Mouse (Mus musculus) thymus, postnatal 4 days (tissue): ENCODE measurements at regions not wholly inside any gene's neighbourhood (a gene's known extent, or its start where the extent isn't known, plus 50 kb on each side); places are given as distances from the start of the nearest gene placed in this dataset.

Source experiments
- DNase-seq: peaks from one replicate; pipeline ENCODE4 v3.0.0; 2021

DNA sequence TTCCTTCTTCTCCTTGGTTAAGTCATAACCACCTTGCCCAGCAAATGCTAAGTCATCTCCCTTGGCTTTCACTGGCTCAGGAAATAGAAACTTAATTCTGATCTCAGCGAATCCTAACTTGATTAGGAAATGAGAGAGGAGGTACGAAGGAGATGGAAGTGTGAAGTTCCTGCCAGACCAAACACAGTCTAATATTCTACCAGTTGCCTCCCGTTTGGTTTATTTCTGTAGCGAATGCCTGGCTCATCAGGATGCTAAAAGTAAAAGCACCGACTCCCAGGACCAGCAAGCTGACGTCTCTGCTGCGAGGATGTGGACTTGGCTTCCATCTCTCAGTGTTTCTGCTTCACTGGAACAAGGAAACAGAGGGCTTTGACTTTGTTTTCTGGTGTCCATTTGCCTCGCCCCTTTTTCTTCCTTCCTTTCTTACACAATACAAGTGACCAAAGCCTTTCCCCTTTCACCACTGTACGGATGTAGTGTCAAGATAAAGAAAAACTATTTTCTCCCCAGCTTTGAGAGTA, 204.3 kb downstream of the Dusp6 start:
- DNase-seq: no peak

DNA sequence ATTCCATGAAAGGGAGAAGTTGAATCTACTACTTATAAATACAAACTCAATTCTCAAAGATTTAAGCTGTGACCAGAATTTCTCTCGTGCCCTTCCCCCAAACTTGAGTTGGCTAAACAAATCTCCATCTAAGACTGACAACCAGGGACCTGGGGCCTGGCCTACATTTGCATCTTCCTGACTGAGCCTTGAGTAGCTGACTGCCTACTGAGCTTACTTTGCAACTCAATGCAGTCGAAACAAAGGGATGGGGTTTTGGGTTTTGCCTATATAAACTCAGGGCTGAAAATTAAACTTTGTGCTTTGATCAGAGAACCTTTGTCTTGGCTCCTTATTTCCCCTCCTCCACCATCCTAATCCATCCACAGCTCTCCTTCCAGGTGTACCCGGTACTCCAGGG, 205.9 kb downstream of the Dusp6 start:
- DNase-seq: no peak

DNA sequence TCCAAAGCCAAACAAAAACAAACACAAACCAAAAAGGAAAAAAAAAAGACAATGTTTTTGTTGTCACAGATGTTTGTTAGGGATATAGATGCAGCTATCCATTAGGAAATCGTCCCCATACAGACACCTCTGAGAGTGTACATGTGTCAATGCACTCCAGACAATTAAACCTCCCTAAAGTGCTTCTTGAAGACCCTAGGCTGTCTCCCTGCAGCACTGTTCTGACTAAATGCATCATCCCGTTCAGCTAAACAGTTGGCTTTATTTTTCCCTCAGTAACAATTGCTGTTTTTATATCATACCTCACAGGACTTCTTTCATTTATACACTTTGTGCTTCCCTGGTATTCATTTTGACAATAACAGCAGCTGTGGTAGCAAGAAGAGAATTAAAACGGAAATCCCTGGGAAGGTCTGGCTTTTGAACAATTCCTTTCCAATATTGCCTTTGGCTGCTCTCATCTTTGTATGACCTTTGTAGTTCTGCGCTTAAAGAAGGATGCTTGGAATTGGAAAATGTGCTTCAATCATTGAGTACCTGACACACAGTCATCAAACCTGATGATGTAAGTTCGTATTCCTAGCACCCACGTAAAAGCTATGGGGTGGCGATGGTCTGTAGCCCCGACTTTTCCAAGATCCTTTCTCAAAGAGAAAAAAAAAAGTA, 208.9 kb downstream of the Dusp6 start:
- DNase-seq: no peak

DNA sequence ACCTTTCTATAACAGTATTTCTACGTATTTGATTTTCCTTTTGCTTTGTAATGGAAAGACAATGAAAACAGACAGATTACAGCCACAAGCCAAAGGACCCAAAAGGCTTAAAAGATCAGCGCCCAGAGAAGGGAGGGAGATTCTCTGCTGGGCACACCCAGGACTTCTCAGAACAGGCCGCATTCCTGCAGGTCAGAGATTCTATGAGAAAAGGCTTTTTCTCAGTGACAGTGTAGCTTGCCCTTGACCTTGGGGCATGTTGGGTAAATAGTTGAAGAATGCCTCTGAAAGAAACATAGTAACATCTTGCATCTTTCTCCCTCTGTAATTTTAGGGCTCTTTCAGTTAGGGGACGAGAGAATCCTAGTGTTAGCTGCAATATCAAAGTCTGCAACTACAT, 209.8 kb downstream of the Dusp6 start:
- DNase-seq: no peak

DNA sequence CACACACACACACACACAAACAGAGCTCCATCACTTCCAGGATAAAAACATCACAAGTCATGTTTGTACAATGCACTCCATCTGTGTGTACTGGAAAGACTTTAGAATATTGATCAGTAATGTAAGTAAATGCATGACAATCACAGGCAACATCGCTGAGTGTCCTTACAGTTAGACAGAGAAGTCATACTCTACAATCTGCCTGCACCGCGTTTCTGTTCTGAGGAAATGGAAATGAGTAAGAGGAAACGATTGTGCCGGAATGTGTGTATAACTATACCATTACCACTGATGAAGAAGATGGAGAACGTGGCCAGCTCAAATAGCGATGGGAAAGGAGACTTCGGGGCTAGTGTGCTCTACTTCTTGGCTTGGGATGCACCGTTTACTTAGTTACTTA, 210.7 kb downstream of the Dusp6 start:
- no peak for DNase-seq

DNA sequence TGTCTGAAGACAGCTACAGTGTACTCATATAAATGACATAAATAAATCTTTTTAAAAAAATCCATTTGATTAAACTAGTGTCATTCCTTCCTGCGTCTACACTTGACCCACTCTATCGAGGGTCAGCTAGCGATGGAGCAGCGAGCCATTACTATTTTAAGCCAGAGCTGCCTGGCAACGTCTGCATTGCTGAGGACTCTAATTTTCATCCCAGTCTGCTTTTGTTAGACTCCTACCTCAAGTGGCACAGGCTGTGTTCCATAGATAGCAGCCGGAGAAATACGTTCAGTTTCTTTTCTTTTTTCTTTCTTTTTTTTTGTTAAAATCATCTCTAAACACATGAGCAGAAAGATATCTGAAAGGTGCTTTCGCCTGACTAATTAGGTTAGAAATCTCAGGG, 211.5 kb downstream of the Dusp6 start:
- DNase-seq: no peak

DNA sequence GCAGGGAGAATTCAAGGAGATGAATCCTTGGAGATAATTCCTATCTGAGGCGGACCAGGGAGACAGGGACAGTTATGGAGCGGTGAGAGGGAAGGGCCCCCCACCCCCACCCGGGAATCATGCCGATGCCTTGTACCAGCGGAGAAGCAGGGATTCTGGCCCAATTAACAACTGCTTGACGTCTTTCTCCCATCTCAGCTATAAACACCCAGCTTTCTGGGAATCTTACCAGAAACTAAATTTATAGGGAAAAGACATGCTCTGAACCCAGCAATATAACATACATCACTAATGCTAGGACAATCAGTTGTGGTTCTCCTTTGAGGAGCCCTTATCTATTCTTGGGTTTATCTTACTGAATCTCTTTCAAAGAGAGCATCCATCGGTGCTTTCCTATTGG, 213.2 kb downstream of the Dusp6 start:
- no peak for DNase-seq

DNA sequence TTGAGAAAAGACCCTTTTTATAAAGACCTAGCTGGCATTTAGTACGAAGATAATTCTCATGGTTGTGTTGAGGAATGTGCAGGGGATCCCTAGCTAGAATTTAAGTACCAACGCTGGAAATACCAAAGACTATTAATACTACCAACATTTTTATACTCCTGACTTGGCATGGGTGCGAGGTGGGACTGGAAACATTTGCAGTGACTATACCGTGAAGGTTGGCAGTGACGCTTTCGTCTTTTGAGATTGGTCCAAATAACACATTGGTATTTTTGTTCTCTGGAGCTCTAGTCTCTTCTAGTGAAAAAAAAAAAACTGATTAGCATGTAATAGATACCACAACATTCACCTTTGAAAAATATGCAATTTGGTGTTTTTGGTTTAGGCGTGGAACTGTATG, 213.7 kb downstream of the Dusp6 start:
- DNase-seq: no peak

DNA sequence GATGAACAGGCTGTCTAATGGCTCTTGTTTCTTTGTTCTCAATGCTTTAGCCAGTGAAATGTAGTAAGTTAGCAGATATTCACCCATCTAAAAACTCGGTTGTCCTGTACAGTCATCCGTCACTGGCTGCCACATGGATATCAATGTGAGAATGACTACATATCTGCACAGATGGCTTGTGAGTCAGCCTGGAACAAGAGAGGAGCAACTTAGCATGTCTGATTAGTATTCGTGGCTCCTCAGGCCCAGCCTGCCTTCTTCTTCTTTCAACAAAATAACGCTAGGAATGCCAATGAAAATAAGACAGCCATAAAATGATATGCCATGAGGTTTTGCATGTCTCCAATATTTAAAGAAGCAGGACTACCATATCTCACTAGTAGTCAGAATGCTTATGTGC, 217.5 kb downstream of the Dusp6 start:
- DNase-seq: no peak

DNA sequence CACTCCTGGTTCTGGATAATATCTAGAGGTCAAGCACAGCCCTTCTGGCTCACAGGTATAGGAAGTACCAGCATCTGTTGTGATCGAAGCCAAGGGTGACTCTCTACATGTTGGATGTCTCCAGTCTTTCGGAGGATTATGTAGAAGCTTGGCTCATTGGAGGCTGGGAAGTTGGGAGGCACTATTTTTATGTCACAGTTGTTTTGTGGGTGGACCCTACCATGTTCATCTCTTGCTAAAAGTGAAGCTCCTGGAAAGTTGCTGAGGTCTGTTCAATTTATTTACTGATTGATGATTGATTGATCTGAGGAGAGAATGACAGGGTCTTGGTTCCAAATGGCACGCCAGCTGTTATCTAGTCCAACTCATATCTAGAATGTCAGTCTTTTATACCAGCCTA, 219.0 kb downstream of the Dusp6 start:
- no peak for DNase-seq

DNA sequence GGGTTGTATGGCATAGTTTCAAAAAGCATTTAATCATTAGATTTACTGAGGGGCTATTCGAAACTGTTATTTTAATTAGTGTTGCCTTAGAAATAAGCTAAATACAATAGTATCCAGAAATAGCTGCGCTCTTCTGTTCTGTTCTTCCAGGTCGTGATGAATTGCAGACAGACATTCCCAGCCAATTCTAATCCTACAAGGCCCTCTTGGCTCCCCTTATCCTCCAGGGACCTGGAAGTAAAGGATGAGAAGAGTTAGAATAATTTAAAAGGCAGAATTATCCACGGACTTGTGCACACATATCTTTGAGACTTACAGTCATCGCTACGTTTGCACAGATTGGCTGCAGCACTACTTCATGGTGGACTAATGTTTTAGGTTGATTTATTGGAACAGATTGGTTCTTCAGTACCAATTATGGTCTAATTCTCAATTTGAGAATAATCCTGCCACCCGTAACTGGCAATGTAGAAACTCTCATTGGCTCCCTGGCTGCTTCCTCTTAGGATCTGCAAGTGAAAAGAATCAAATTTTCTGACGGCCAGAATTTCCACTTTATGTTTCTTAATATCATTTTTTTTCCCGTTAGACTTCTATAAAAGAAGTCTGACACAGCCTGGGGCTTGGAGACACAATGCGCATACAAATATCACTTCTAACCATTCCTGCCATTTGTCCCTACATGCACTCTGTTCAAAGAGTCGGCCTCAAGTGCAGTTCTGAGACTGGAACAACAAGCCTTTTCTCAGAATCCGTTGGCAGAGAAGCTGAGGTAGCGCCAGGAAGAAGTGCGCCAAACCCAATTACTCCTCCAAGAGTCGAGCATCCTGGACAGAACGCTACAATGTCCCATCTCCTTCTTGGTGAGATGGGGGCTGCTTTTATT, 225.4 kb downstream of the Dusp6 start:
- no peak for DNase-seq

DNA sequence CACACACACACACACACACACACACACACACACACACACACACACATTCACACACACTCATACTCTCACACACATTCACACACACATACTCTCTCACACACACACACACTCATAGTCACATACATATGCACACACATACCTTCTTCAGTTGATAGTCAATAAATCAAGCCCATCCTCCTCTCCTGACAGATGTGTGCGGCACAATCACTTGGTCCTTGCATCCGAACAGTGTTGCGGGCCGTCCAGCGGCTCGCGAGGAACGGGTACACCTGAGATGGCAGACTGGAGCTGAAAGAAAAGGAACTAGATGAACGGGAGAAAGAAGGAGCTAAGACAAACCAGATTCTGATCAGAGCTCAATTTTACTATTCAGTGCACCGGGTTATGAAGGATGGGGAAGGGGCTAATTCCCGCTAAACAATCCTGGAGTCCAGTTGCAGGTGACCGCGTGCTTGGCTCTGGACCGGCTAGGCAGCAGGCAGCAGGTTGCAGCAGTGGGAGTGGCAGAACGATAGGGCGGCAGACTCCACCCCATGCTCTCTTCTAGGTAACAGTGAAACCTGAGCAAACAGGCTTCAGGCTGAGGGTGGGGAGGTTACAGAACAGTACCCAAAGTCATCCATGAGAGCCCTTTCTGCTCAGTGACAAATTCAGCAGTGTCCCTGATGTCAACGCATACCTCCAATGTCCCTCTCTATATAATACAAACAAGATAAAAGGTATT, 247.8 kb downstream of the Csl start:
- DNase-seq: no peak

DNA sequence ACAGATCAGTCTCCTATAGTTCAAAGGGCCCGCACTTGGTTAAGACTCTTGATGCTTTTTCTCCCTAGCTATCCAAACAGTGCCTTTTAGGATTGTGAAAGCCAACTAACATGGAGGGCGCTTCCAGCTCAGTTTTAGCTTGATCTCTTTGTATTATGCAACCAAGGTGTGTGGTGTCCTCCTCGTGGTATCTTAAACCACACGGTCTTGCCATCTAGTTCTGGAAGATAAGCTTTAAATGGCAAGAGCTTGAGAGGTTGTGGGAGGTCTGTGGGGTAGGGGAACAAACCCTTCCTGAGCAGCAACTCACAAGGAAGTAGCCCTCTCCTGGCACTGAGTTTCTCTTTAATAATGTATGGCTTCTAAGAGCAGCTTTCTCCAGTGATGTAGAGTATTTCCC, 241.5 kb downstream of the Csl start:
- no peak for DNase-seq

DNA sequence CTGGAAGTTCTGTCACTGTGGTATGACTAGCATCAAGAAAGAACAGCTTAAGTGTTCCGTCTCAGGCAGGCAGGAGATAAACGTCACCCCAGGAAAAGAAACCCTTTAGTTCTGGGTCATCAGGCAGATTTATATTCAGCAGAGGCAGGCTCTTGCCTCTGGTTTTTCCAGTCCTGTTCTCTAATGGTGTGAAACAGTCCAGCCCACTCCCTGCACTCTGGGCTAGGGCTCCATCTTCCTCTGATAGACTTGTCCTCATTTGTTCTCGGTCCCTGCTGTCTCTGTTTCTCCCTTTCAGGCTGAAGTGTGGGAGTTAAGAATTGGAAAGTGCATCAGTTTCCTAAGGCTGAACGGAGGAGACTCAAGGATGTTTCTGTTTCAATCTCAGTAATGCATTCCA, 240.0 kb downstream of the Csl start:
- DNase-seq: no peak

DNA sequence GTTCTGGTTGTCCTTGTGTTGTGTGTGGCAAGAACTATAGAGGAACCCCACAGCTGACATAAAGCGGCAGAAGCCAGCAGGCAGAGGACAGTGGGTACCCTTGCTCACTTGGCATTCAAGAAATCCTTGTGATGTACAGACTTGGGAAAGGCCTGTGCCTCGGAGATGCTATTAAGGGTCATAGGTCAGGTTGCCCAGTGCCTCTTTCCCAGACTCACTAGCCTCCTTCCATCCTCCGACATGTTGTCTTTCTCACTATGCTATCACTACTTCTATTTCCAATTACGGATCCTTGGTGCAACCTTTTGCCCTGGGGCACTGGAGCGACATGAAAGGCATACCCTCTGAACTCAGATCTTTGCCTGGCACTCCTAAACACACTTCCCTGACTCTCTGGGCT, 235.6 kb downstream of the Csl start:
- no peak for DNase-seq

DNA sequence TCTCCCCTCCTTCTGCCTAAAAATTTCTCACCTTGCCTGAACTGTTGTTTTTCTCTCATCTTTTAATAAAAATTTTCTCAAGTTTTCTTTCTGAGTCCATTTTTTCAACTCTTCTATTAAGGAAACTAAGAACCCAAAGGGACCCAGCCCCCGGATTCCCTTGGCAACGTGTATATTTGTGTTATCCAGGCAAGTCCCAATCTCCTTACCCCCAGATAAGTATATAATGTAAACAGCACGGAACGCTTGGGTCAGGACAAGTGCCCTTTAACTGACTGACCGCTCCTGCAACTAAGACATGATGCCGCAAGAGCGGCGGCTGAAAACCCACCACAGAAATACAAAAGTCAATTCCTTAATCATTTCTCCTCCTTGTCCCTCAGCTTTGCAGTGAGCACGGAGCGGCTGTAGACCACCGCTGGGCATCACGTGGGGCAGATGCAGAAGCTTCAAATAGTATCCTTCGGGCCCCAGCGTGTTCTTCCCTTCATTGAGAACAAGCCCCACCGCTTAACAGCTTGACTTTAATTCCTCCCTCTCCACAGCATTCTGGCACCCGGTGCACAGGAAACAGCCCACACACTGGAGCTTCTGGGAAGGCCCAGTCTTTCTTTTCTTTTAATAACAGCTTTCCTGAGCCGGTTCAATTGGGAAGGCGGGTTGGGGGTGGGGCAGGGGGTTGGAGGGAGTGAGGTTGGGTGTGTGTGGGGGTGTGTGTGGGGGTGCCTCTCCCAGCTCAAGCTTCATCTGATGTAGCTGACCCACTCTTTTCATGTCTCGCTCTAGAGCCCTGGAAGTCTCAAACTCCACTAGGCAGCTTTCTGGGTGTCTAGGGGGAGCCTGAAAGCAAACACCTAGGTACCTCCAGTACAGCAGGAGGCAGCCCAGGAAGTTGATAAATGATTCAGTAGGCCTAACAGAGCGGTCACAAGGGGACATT, 234.9 kb downstream of the Csl start:
- DNase-seq: no peak

DNA sequence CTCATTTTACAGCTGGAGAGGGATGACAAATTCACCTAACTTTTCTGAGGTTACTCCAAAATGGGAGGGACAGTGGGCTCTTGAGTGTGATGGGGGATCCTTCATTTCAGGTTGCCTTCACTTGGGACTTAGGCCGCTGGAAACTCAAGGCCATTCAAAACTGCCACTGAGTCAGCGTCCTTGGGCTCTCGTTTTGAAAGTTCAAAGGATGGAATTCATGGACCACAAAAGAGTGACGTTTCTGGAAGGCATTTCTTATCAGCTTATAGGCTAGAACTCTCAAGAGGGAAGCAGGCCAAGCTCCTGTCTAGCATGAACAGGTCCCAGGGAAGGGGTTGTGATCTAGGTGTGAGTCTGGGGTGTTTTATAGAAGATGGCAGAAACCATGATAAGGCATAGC, 233.3 kb downstream of the Csl start:
- DNase-seq: no peak

DNA sequence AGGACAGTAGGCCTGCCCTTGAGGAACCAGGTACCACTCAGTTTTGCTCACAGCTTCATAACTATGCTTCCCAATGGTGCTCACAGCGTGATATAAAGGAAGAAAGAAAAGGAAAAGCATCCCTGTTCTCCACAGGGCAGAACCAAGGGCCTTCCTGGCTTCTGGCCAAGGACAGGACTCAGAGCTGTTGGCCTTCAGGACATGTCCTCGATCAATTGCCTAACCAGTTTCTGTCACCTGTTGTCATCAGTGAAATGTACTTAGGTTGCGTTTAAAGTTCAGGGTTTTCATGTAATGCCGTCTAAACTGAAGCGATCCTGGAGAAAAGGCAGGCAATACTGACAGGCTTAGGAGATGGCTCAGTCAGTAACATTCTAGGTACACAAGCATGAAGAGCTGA, 232.9 kb downstream of the Csl start:
- no peak for DNase-seq

DNA sequence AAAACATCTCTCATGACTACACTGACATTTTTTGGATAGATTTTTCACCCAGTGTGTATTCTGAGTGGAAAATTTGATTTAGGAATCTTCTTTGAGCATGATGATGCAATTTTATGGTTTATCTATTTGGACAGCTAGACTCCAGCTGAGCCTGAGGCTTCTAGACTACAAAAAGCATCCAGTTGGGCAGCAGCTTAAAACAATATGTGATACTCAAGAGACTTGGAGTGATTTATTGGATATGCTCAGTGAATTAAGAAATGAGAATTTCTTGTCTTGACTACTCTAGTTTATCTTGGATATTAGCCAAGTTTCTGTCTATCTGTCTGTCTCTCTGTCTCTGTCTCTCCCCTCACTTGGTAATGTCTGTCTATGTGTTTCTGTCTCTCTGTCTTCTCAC, 228.4 kb downstream of the Csl start:
- no peak for DNase-seq

DNA sequence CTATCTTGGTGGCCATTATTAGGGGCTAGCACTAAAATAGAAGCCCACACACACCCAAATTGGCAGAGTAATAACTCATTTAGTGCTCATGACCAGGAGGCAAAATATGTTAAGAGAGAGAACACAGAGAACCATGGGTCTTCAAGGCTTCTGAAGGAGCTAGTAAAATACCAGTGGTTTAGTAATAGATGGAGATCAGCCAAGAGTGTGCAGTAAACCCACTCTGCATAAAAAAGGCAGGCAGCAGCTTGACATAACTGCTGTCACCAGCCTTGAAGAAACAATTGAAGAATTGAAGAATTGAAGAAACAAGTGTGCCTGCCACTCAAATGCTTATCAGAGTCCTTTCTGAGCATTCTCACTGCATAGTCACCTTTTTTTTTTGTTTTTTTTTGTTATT, 227.9 kb downstream of the Csl start:
- DNase-seq: no peak

DNA sequence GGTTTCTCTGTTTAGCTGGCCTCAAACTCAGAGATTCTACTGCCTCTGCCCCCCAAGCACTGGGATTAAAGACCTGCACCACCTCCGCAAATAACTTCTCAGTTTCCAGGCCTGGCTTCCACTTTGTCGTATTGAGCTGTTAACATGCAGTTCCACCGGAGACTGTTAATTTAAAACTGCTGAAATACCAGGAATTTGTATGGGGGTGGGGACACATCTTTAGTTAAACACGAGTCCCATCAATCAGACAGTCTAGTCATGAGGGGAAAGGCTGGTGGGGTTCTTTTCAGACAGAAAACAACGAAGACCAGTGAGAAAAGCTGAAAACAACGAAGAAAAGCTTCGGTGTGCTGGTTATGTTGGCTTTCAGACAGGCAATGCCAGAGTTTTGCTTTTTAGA, 227.5 kb downstream of the Csl start:
- DNase-seq: no peak

DNA sequence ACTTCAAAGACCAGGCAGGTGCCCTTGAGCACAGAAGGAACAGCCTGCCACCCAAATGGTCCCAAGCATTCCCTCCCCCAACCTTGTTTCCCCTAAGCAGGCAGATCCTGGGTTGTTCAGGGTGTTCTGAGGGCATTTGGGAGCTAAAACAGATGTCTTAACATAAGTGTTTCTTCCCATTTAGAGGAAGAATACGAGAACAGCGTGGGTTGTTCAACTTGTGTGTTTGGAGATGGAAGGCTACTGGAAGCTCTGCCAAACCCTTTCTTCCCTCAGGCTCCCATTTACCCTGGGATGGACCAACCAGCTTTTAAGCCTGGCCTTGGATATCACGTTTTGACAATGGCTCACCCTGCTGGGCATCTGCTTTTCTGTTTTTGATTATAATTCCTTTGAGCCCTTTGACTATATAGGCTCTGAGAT, 226.8 kb downstream of the Csl start:
- DNase-seq: no peak

DNA sequence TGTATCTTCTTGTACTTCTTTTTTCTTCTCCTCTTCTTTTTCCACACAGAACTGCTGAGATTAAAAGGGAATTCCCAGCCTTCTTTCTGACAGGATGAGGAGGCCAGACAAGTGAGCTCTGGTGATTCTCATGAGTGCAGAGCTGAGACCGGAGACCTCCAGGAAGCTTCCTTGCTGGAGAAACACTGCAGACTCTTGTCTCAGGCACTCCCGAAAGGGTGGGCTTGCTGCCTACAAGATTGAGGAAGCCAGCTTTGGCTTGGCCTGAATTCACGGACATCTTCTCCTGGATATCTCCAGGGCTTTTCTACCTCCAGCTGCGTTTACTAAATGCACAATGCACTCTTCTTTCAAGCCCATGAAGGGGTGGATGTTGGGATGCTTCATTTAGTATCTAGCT, 226.0 kb downstream of the Csl start:
- no peak for DNase-seq
